Mouse (Mus musculus): ENCODE measurements around the gene Odc1. TPM values are rescaled to one million over a fixed set of nuclear protein-coding genes. Genes with fewer than 3 reads are reported as not detected.

Odc1 gene
- total and polyA plus RNA-seq, 2 experiments from 2014 or later: 102 to 181 TPM

- no peak for DNase-seq (ENCODE audit: low spot score)
- no peak for TF ChIP-seq CTCF (IDR thresholded peaks at IDR 0.05)
- H3K27me3 ChIP-seq (ENCODE audit: insufficient read depth, low read length): no peaks in the 10 kb centered on the region
- no peak overlapping the region for H3K9ac ChIP-seq (replicated peaks; ENCODE audit: low read length, poor library complexity, severe bottlenecking)
- H3K4me3 ChIP-seq (ENCODE audit: low read depth, low read length): no peak overlapping the region
- no peak for ATAC-seq (ENCODE audit: low FRiP score)
- no peak overlapping the region for H3K27ac ChIP-seq (ENCODE audit: low read depth, low read length)
- no peaks in the 10 kb centered on the region for H3K4me1 ChIP-seq (ENCODE audit: insufficient read depth, low read length)
- H3K36me3 ChIP-seq (ENCODE audit: insufficient read depth, low read length): no peaks in the 10 kb centered on the region
- no peaks in the 10 kb centered on the region for H3K9me3 ChIP-seq (ENCODE audit: low read length)
- no peak overlapping the region for H3K4me2 ChIP-seq (ENCODE audit: low read depth, low read length, poor library complexity, severe bottlenecking)
- 90% methylated on average over 4 of the region's 4 CpGs for WGBS
These were observed 50.1 kb downstream of the Odc1 start for GRCm38 (mm10) chr12:17594701-17595100.

- ATAC-seq (ENCODE audit: low FRiP score): no peak
These were observed 50.6 kb downstream of the Odc1 start for GRCm38 (mm10) chr12:17595166-17595565.

More at GRCm38 (mm10) chr12:17595166-17595565, 50.6 kb downstream of the Odc1 start:
- WGBS: 100% methylated on average over 1 of the region's 1 CpGs
- Histone ChIP-seq H3K27me3 (ENCODE audit: insufficient read depth, low read length) (no peaks in the 10 kb centered on the region), H3K4me1 (ENCODE audit: insufficient read depth, low read length) (no peaks in the 10 kb centered on the region), H3K4me2 (ENCODE audit: low read depth, low read length, poor library complexity, severe bottlenecking) (no peak overlapping the region), H3K36me3 (ENCODE audit: insufficient read depth, low read length) (no peaks in the 10 kb centered on the region), H3K9me3 (ENCODE audit: low read length) (no peaks in the 10 kb centered on the region), H3K9ac (replicated peaks; ENCODE audit: low read length, poor library complexity, severe bottlenecking) (no peak overlapping the region), H3K27ac (ENCODE audit: low read depth, low read length) (no peak overlapping the region), H3K4me3 (ENCODE audit: low read depth, low read length) (no peak overlapping the region)
- no peak for DNase-seq (ENCODE audit: low spot score)
- TF ChIP-seq CTCF (IDR thresholded peaks at IDR 0.05): no peak

Other genes with a start within 250 kb of the Odc1 start
- gene Atp6v1c2, start 215.4 kb upstream of the Odc1 start, total RNA-seq (2014; rRNA removed): 1.6 and 1.9 TPM in 2 replicates
- gene Atp6v1c2, start 215.4 kb upstream of the Odc1 start, polyA plus RNA-seq (2015; fragmentation: Nextera tagmentation; extraction: Ambion mirVana): 1.8 and 2.0 TPM in 2 replicates
- 6.5 and 10.0 TPM in 2 replicates for gene Nol10, start 196.3 kb upstream of the Odc1 start, total RNA-seq (2014; rRNA removed)
- gene Nol10, start 196.3 kb upstream of the Odc1 start, polyA plus RNA-seq (2015; fragmentation: Nextera tagmentation; extraction: Ambion mirVana): 11.8 and 13.6 TPM in 2 replicates
- 75.0 and 94.0 TPM in 2 replicates for gene Hpcal1, start 146.1 kb downstream of the Odc1 start, total RNA-seq (2014; rRNA removed)
- gene Hpcal1, start 146.1 kb downstream of the Odc1 start, polyA plus RNA-seq (2015; fragmentation: Nextera tagmentation; extraction: Ambion mirVana): 139 and 149 TPM in 2 replicates